Mouse (Mus musculus) liver, embryonic 14.5 days (tissue): ENCODE data around the gene Vps37d.

Experiments
- CTCF ChIP-seq: IDR thresholded peaks from 2 replicates; pipeline ENCODE4 v1.5.1; 2016; ENCODE audit warnings: antibody characterized with exemption, low read depth, control low read depth
- EP300 ChIP-seq: IDR thresholded peaks from 2 replicates; pipeline ENCODE4 v1.6.1; 2016; ENCODE audit warnings: antibody characterized with exemption, low read depth

GRCm38 (mm10) chr5:135079578-135079977 lies 1.5 kb upstream of the Vps37d start:
- TF ChIP-seq CTCF = no peak
- TF ChIP-seq EP300 = no peak
